Mouse (Mus musculus): ENCODE results near the gene Adra1b. TPM values are rescaled to one million over a fixed set of nuclear protein-coding genes. Genes with fewer than 3 reads are reported as not detected.
A peak's percentile ranks its signal among the peaks of the same experiment; 100 is the strongest.

The Adra1b gene
- polyA plus RNA-seq, 1 experiment from 2014 or later, result 6.5 TPM

GRCm38 (mm10) chr11:43770110-43770509 is 130.9 kb downstream of the Adra1b start:
- Histone ChIP-seq H3K4me2 (replicated peaks; ENCODE audit: low read depth, low read length) (no peak overlapping the region), H3K27me3 (replicated peaks; ENCODE audit: insufficient read depth, low read length) (no peaks in the 10 kb centered on the region), H3K4me3 (ENCODE audit: low read depth, low read length) (no peak overlapping the region), H3K9ac (replicated peaks; ENCODE audit: low read depth) (no peak overlapping the region), H3K9me3 (ENCODE audit: low read length) (no peaks in the 10 kb centered on the region), H3K4me1 (ENCODE audit: insufficient read depth, low read depth, low read length) (no peaks in the 10 kb centered on the region), H3K36me3 (ENCODE audit: insufficient read depth, low read length) (no peaks in the 10 kb centered on the region), H3K27ac (ENCODE audit: low read length) (no peak overlapping the region)
- DNase-seq (ENCODE audit: low spot score), result peak; percentile 65
- no peak for TF ChIP-seq CTCF (IDR thresholded peaks at IDR 0.05)
- TF ChIP-seq EP300 (IDR thresholded peaks at IDR 0.05), result peak; percentile 26; the same call in 1 of the 2 replicates
- WGBS, result 62% methylated on average over 4 of the region's 4 CpGs
- ATAC-seq, result peak; percentile 57

DNA sequence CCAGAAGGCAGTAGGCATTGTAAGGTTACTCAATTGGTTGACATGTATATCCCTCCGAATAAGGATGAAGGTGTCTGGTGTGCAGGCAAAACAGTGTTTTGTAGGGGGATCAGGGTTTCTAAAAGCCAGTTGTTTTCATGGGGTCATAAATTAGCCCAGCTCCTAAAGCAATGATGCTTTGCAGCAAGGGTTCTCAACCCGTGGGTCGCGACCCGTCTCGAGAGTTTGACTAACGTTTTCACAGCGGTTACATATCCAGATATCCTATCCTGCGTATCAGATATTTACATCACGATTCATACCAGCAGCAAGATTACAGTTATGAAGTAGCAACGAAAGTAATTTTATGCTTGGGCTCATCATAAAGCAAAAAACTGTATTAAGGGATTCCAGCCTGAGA is 133.3 kb downstream of the Adra1b start:
- Histone ChIP-seq H3K4me2 (replicated peaks; ENCODE audit: low read depth, low read length) (no peak overlapping the region; the same call in 1 of the 2 replicates), H3K4me1 (ENCODE audit: insufficient read depth, low read depth, low read length) (no peaks in the 10 kb centered on the region), H3K4me3 (ENCODE audit: low read depth, low read length) (no peak overlapping the region), H3K9me3 (ENCODE audit: low read length) (no peaks in the 10 kb centered on the region), H3K36me3 (ENCODE audit: insufficient read depth, low read length) (no peaks in the 10 kb centered on the region), H3K27me3 (replicated peaks; ENCODE audit: insufficient read depth, low read length) (no peaks in the 10 kb centered on the region), H3K9ac (replicated peaks; ENCODE audit: low read depth) (no peak overlapping the region), H3K27ac (ENCODE audit: low read length) (no peak overlapping the region)
- ATAC-seq, result no peak
- no peak for TF ChIP-seq EP300 (IDR thresholded peaks at IDR 0.05)
- no peak for TF ChIP-seq CTCF (IDR thresholded peaks at IDR 0.05)
- DNase-seq (ENCODE audit: low spot score), result no peak
- WGBS, result 62% methylated on average over 11 of the region's 11 CpGs

DNA sequence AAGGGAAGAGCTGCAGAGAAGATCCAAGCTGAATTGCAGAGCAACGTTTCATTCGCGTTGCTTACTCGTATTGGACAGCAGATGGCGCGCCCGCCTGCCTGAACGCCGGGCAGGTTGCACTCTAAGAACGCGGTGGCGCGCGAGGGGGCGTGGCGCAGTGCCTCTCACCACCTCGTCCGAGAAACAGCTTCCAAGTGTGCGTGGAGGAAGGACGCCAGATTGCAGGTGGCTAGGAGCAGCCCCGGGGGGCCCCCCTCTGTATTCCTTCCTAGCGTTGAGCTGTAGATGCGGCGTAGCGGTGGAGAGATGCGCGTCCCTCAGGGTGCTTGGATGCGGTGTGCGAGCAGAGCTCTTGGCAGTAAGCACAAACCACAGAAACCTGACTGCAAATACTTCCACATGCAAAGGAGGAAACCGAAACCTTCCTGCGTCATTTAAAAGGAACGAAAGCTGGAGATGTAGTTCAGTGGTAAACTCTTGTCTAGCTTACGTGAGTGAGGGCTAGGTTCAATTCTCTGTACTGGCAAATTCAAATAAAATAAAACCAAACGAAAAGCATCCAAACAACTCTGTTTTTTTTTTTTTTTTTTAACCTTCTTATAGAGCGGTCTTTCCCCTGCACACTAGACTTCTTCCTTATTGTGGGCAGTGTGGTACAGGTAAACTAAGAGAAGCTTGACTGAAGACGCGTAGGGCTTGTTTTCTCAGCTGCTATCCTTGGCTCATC is 133.9 kb downstream of the Adra1b start:
- ATAC-seq, result peak; percentile 87

DNA sequence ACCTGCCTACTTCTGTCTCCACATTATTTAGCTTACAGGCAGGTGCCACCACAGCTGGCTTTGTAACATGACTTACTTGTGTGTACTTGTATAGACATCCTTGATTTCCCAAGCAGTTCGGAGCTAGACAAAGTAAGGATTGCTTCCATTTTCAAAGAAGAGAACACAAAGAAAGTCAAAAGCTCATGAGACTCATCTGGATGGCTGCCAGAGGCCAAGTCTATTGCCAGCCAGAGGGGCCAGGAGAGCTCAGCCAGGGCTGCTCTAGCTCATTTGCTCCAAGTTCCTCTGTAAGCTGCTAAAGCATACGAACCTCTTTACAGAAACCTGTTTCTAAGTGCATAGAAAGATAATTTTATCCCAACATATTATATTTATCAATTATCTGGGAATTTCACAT is 142.6 kb downstream of the Adra1b start:
- TF ChIP-seq CTCF (IDR thresholded peaks at IDR 0.05), result no peak
- no peak for TF ChIP-seq EP300 (IDR thresholded peaks at IDR 0.05)
- no peak for ATAC-seq
- no peaks in the 10 kb centered on the region for H3K4me1 ChIP-seq (ENCODE audit: insufficient read depth, low read depth, low read length)
- H3K9ac ChIP-seq (replicated peaks; ENCODE audit: low read depth), result no peak overlapping the region
- WGBS, result 61% methylated on average over 2 of the region's 2 CpGs
- no peaks in the 10 kb centered on the region for H3K27me3 ChIP-seq (replicated peaks; ENCODE audit: insufficient read depth, low read length)
- no peaks in the 10 kb centered on the region for H3K36me3 ChIP-seq (ENCODE audit: insufficient read depth, low read length)
- H3K4me3 ChIP-seq (ENCODE audit: low read depth, low read length), result no peak overlapping the region
- no peak for DNase-seq (ENCODE audit: low spot score)
- H3K9me3 ChIP-seq (ENCODE audit: low read length), result no peaks in the 10 kb centered on the region
- no peak overlapping the region for H3K27ac ChIP-seq (ENCODE audit: low read length)
- no peak overlapping the region for H3K4me2 ChIP-seq (replicated peaks; ENCODE audit: low read depth, low read length)

More for the DNA sequence above, 133.9 kb downstream of the Adra1b start:
- Histone ChIP-seq H3K9me3 (ENCODE audit: low read length) (no peaks in the 10 kb centered on the region), H3K4me1 (ENCODE audit: insufficient read depth, low read depth, low read length) (no peaks in the 10 kb centered on the region), H3K36me3 (ENCODE audit: insufficient read depth, low read length) (no peaks in the 10 kb centered on the region), H3K4me3 (ENCODE audit: low read depth, low read length) (peak overlapping the region; percentile 34), H3K27me3 (replicated peaks; ENCODE audit: insufficient read depth, low read length) (no peaks in the 10 kb centered on the region), H3K27ac (ENCODE audit: low read length) (no peak overlapping the region), H3K9ac (replicated peaks; ENCODE audit: low read depth) (no peak overlapping the region), H3K4me2 (replicated peaks; ENCODE audit: low read depth, low read length) (peak overlapping the region; percentile 58)
- TF ChIP-seq CTCF (IDR thresholded peaks at IDR 0.05) (peak; percentile 96), EP300 (IDR thresholded peaks at IDR 0.05) (no peak)
- DNase-seq (ENCODE audit: low spot score), result peak; percentile 91
- 5% methylated on average over 37 of the region's 37 CpGs for WGBS

GRCm38 (mm10) chr11:43755411-43755810 is 145.6 kb downstream of the Adra1b start:
- H3K36me3 ChIP-seq (ENCODE audit: insufficient read depth, low read length), result no peaks in the 10 kb centered on the region
- H3K27ac ChIP-seq (ENCODE audit: low read length), result no peak overlapping the region
- no peaks in the 10 kb centered on the region for H3K4me1 ChIP-seq (ENCODE audit: insufficient read depth, low read depth, low read length)
- TF ChIP-seq CTCF (IDR thresholded peaks at IDR 0.05) (no peak), EP300 (IDR thresholded peaks at IDR 0.05) (no peak)
- H3K27me3 ChIP-seq (replicated peaks; ENCODE audit: insufficient read depth, low read length), result no peaks in the 10 kb centered on the region
- 61% methylated on average over 5 of the region's 5 CpGs for WGBS
- no peak overlapping the region for H3K9ac ChIP-seq (replicated peaks; ENCODE audit: low read depth)
- H3K4me3 ChIP-seq (ENCODE audit: low read depth, low read length), result no peak overlapping the region
- H3K9me3 ChIP-seq (ENCODE audit: low read length), result no peaks in the 10 kb centered on the region
- DNase-seq (ENCODE audit: low spot score) (no peak), ATAC-seq (no peak)
- no peak overlapping the region for H3K4me2 ChIP-seq (replicated peaks; ENCODE audit: low read depth, low read length)

GRCm38 (mm10) chr11:43754568-43754967 is 146.4 kb downstream of the Adra1b start:
- no peak for DNase-seq (ENCODE audit: low spot score)
- ATAC-seq, result no peak
- no peak for TF ChIP-seq EP300 (IDR thresholded peaks at IDR 0.05)
- TF ChIP-seq CTCF (IDR thresholded peaks at IDR 0.05), result no peak
- no peak overlapping the region for H3K27ac ChIP-seq (ENCODE audit: low read length)
- H3K9me3 ChIP-seq (ENCODE audit: low read length), result no peaks in the 10 kb centered on the region
- 51% methylated on average over 1 of the region's 1 CpGs for WGBS
- no peak overlapping the region for H3K9ac ChIP-seq (replicated peaks; ENCODE audit: low read depth)
- H3K36me3 ChIP-seq (ENCODE audit: insufficient read depth, low read length), result no peaks in the 10 kb centered on the region
- no peaks in the 10 kb centered on the region for H3K27me3 ChIP-seq (replicated peaks; ENCODE audit: insufficient read depth, low read length)
- no peak overlapping the region for H3K4me2 ChIP-seq (replicated peaks; ENCODE audit: low read depth, low read length)
- no peaks in the 10 kb centered on the region for H3K4me1 ChIP-seq (ENCODE audit: insufficient read depth, low read depth, low read length)
- H3K4me3 ChIP-seq (ENCODE audit: low read depth, low read length), result no peak overlapping the region

Data from lung, postnatal 0 days (tissue).